In genomic region chr15:56042449-56042848, GRCm38 (mm10) we compare ENCODE assay signal across 26 mouse cellular contexts.
"Had no signal": no experiment of that assay in that cellular context is flagged by ENCODE, and none has a peak within 500 bp of the region (broad histone marks: within the 10 kb centered on the region; RNA-seq: fewer than 3 reads in every experiment).

No protein-coding gene starts in this region.

- H3K9ac ChIP-seq: heart, embryonic 12.5 days; hindbrain, embryonic 12.5 days; hindbrain, embryonic 14.5 days; kidney, embryonic 15.5 days; limb, embryonic 13.5 days; limb, embryonic 15.5 days; liver, embryonic 12.5 days; liver, embryonic 14.5 days had no signal

- H3K36me3 ChIP-seq: heart, embryonic 10.5 days; heart, embryonic 12.5 days; hindbrain, embryonic 10.5 days; hindbrain, embryonic 12.5 days; kidney, embryonic 15.5 days; limb, embryonic 13.5 days; limb, embryonic 15.5 days; liver, embryonic 12.5 days had no signal

- H3K4me3 ChIP-seq: heart, embryonic 10.5 days; heart, embryonic 12.5 days; hindbrain, embryonic 10.5 days; hindbrain, embryonic 12.5 days; kidney, embryonic 15.5 days; limb, embryonic 13.5 days; limb, embryonic 15.5 days; liver, embryonic 12.5 days had no signal

- DNase-seq: gastrocnemius, postnatal 10 days; gastrocnemius, postnatal 25 days; heart, adult 18-20 months; heart, postnatal 14 days; heart, postnatal 36 days; kidney, adult 11 months; kidney, adult 2 months; kidney, adult 9 months; kidney, postnatal 14 days; kidney, postnatal 36 days; layer of hippocampus, adult 9-11 months; layer of hippocampus, postnatal 36 days; left cerebral cortex, postnatal 4 days had no signal

- H3K27ac ChIP-seq: heart, embryonic 10.5 days; hindbrain, embryonic 10.5 days; hindbrain, embryonic 12.5 days; hindbrain, embryonic 14.5 days; kidney, embryonic 15.5 days; kidney, postnatal 0 days; limb, embryonic 13.5 days; limb, embryonic 15.5 days; liver, embryonic 12.5 days; liver, embryonic 14.5 days had no signal

- ATAC-seq: hindbrain, embryonic 16.5 days; intestine, embryonic 16.5 days; liver, embryonic 12.5 days had no signal

- H3K9me3 ChIP-seq: heart, embryonic 12.5 days; hindbrain, embryonic 12.5 days; kidney, embryonic 15.5 days; limb, embryonic 15.5 days had no signal

- H3K4me1 ChIP-seq: heart, embryonic 10.5 days; heart, embryonic 12.5 days; hindbrain, embryonic 12.5 days; limb, embryonic 13.5 days; limb, embryonic 15.5 days; liver, embryonic 12.5 days had no signal

- H3K4me2 ChIP-seq: heart, embryonic 12.5 days; hindbrain, embryonic 12.5 days; hindbrain, embryonic 14.5 days; kidney, embryonic 15.5 days; limb, embryonic 13.5 days; limb, embryonic 15.5 days; liver, embryonic 12.5 days had no signal

- H3K27me3 ChIP-seq: heart, embryonic 12.5 days; hindbrain, embryonic 12.5 days; kidney, embryonic 15.5 days; limb, embryonic 13.5 days; limb, embryonic 15.5 days; liver, embryonic 12.5 days had no signal
